Mouse (Mus musculus) neural tube, embryonic 13.5 days (tissue): Measurements from ENCODE around the gene Gramd1a. TPM values are rescaled to one million over a fixed set of nuclear protein-coding genes. Genes with fewer than 3 reads are reported as not detected.

Experiments used
- ATAC-seq: fragments of 200-750 bp; cut with Nextera tagmentation; 2 replicates; pipeline ENCODE4 v1.8.0; 2017; ENCODE audit warnings: low read depth, mild to moderate bottlenecking, moderate TSS enrichment, moderate library complexity
- H3K27ac ChIP-seq: fragments of 300-500 bp; sonication (generic); replicated peaks from 2 replicates; pipeline ENCODE4 v1.5.1; 2015; ENCODE audit warnings: moderate library complexity, mild to moderate bottlenecking, inconsistent platforms
- H3K27me3 ChIP-seq: fragments of 300-500 bp; sonication (generic); 2 replicates; pipeline ENCODE4 v1.6.1; 2015; ENCODE audit warnings: mild to moderate bottlenecking, inconsistent platforms
- H3K36me3 ChIP-seq: fragments of 300-500 bp; sonication (generic); 2 replicates; pipeline ENCODE4 v1.6.1; 2015; ENCODE audit warnings: mild to moderate bottlenecking, inconsistent platforms
- H3K4me1 ChIP-seq: fragments of 300-500 bp; sonication (generic); replicated peaks from 2 replicates; pipeline ENCODE4 v1.6.1; 2015; ENCODE audit warnings: inconsistent platforms
- H3K4me2 ChIP-seq: fragments of 300-500 bp; sonication (generic); 2 replicates; pipeline ENCODE4 v1.6.1; 2015; ENCODE audit warnings: inconsistent platforms, mild to moderate bottlenecking, moderate library complexity
- H3K4me3 ChIP-seq: fragments of 300-500 bp; sonication (generic); 2 replicates; pipeline ENCODE4 v1.5.1; 2015; ENCODE audit warnings: mild to moderate bottlenecking, inconsistent platforms
- H3K9ac ChIP-seq: fragments of 300-500 bp; sonication (generic); 2 replicates; pipeline ENCODE4 v1.6.1; 2015; ENCODE audit warnings: moderate library complexity, mild to moderate bottlenecking, inconsistent platforms
- H3K9me3 ChIP-seq: fragments of 300-500 bp; sonication (generic); 2 replicates; pipeline ENCODE4 v1.6.1; 2016; ENCODE audit warnings: inconsistent platforms
- WGBS: fragments of 180-500 bp; shearing (Covaris S2); methylation state at CpG from one replicate; pipeline ENCODE4 v1.1.7; 2015; 5-methylcytosine and 5-hydroxymethylcytosine counted together
- polyA plus RNA-seq: library from polyadenylated mRNA; unstranded; fragments of >200 nt; fragmentation: Nextera tagmentation; extraction: Ambion mirVana; gene quantifications from 2 replicates; pipeline ENCODE4 v1.2.1, GENCODE M21; 2015

Gene Gramd1a
- polyA plus RNA-seq, 1 experiment from 2014 or later = 212 TPM

GRCm38 (mm10) chr7:31149271-31149670, 6.4 kb downstream of the Gramd1a start:
- peaks cover 15% of the 10 kb centered on the region for H3K36me3 ChIP-seq
- WGBS = 37% methylated on average over 9 of the region's 9 CpGs
- peak overlapping the region; percentile 94 for H3K4me3 ChIP-seq
- peaks cover 42% of the 10 kb centered on the region for H3K4me1 ChIP-seq
- H3K27me3 ChIP-seq = no peaks in the 10 kb centered on the region
- H3K27ac ChIP-seq = peak overlapping the region; percentile 99
- H3K9me3 ChIP-seq = no peaks in the 10 kb centered on the region
- H3K9ac ChIP-seq = peak overlapping the region; percentile 100
- peak; percentile 4; the same call in 1 of the 2 replicates for ATAC-seq
- peak overlapping the region; percentile 75 for H3K4me2 ChIP-seq

- ATAC-seq = peak; percentile 30
- peaks cover 42% of the 10 kb centered on the region for H3K4me1 ChIP-seq
- peak overlapping the region; percentile 94 for H3K4me3 ChIP-seq
- H3K4me2 ChIP-seq = peak overlapping the region; percentile 75
- peak overlapping the region; percentile 99 for H3K27ac ChIP-seq
- no peaks in the 10 kb centered on the region for H3K9me3 ChIP-seq
- WGBS = 3% methylated on average over 9 of the region's 9 CpGs
- H3K36me3 ChIP-seq = peaks cover 15% of the 10 kb centered on the region
- H3K27me3 ChIP-seq = no peaks in the 10 kb centered on the region
- peak overlapping the region; percentile 100 for H3K9ac ChIP-seq
Observed at GRCm38 (mm10) chr7:31148756-31149155, 6.9 kb downstream of the Gramd1a start.

GRCm38 (mm10) chr7:31148086-31148485, 7.6 kb downstream of the Gramd1a start:
- 65% methylated on average over 3 of the region's 3 CpGs for WGBS
- H3K9ac ChIP-seq = peak overlapping the region; percentile 100
- ATAC-seq = no peak
- peak overlapping the region; percentile 99 for H3K27ac ChIP-seq
- peaks cover 42% of the 10 kb centered on the region for H3K4me1 ChIP-seq
- no peaks in the 10 kb centered on the region for H3K9me3 ChIP-seq
- H3K4me2 ChIP-seq = peak overlapping the region; percentile 75
- H3K4me3 ChIP-seq = peak overlapping the region; percentile 94
- H3K36me3 ChIP-seq = peaks cover 21% of the 10 kb centered on the region
- no peaks in the 10 kb centered on the region for H3K27me3 ChIP-seq

- H3K36me3 ChIP-seq = peaks cover 45% of the 10 kb centered on the region
- H3K9me3 ChIP-seq = no peaks in the 10 kb centered on the region
- H3K27me3 ChIP-seq = no peaks in the 10 kb centered on the region
- no peak overlapping the region for H3K4me2 ChIP-seq
- no peak overlapping the region for H3K4me3 ChIP-seq
- WGBS = 49% methylated on average over 12 of the region's 12 CpGs
- H3K9ac ChIP-seq = no peak overlapping the region
- H3K4me1 ChIP-seq = peaks cover 32% of the 10 kb centered on the region
- no peak overlapping the region for H3K27ac ChIP-seq
- ATAC-seq = no peak
Observed at GRCm38 (mm10) chr7:31145596-31146160, 10.0 kb downstream of the Gramd1a start.

- H3K4me1 ChIP-seq = peaks cover 32% of the 10 kb centered on the region
- no peak overlapping the region for H3K4me2 ChIP-seq
- no peaks in the 10 kb centered on the region for H3K27me3 ChIP-seq
- no peak overlapping the region for H3K27ac ChIP-seq
- no peak overlapping the region for H3K9ac ChIP-seq
- ATAC-seq = no peak
- no peaks in the 10 kb centered on the region for H3K9me3 ChIP-seq
- WGBS = 95% methylated on average over 16 of the region's 16 CpGs
- no peak overlapping the region for H3K4me3 ChIP-seq
- H3K36me3 ChIP-seq = peaks cover 53% of the 10 kb centered on the region
Observed at GRCm38 (mm10) chr7:31144886-31145285, 10.8 kb downstream of the Gramd1a start.

- Histone ChIP-seq H3K4me2 (no peak overlapping the region), H3K27me3 (no peaks in the 10 kb centered on the region), H3K27ac (no peak overlapping the region), H3K36me3 (peaks cover 78% of the 10 kb centered on the region), H3K9ac (no peak overlapping the region), H3K4me1 (no peaks in the 10 kb centered on the region; the same call in 1 of the 2 replicates), H3K9me3 (no peaks in the 10 kb centered on the region), H3K4me3 (no peak overlapping the region)
- ATAC-seq = no peak
- WGBS = 95% methylated on average over 10 of the region's 10 CpGs
Observed at GRCm38 (mm10) chr7:31140941-31141340, 14.8 kb downstream of the Gramd1a start.

- WGBS = 93% methylated on average over 4 of the region's 4 CpGs
- no peaks in the 10 kb centered on the region for H3K9me3 ChIP-seq
- no peak overlapping the region for H3K4me2 ChIP-seq
- H3K27me3 ChIP-seq = no peaks in the 10 kb centered on the region
- ATAC-seq = no peak
- H3K4me1 ChIP-seq = no peaks in the 10 kb centered on the region
- H3K9ac ChIP-seq = no peak overlapping the region
- no peak overlapping the region for H3K4me3 ChIP-seq
- peaks cover 84% of the 10 kb centered on the region for H3K36me3 ChIP-seq
- no peak overlapping the region for H3K27ac ChIP-seq
Observed at GRCm38 (mm10) chr7:31140302-31140701, 15.4 kb downstream of the Gramd1a start.

GRCm38 (mm10) chr7:31139765-31140164, 15.9 kb downstream of the Gramd1a start:
- Histone ChIP-seq H3K4me3 (no peak overlapping the region), H3K36me3 (peaks cover 89% of the 10 kb centered on the region), H3K27ac (no peak overlapping the region), H3K9me3 (no peaks in the 10 kb centered on the region), H3K9ac (no peak overlapping the region), H3K4me1 (no peaks in the 10 kb centered on the region), H3K4me2 (no peak overlapping the region), H3K27me3 (no peaks in the 10 kb centered on the region)
- ATAC-seq = peak; percentile 49
- 70% methylated on average over 5 of the region's 5 CpGs for WGBS

- Histone ChIP-seq H3K9ac (no peak overlapping the region), H3K27ac (no peak overlapping the region), H3K27me3 (no peaks in the 10 kb centered on the region), H3K4me1 (no peaks in the 10 kb centered on the region), H3K4me2 (no peak overlapping the region), H3K9me3 (no peaks in the 10 kb centered on the region), H3K4me3 (no peak overlapping the region), H3K36me3 (peaks cover 100% of the 10 kb centered on the region)
- 96% methylated on average over 10 of the region's 10 CpGs for WGBS
- no peak for ATAC-seq
Observed at GRCm38 (mm10) chr7:31135717-31136116, 20.0 kb downstream of the Gramd1a start.

- Histone ChIP-seq H3K36me3 (peaks cover 88% of the 10 kb centered on the region), H3K4me1 (peaks cover 8% of the 10 kb centered on the region), H3K9ac (no peak overlapping the region), H3K27ac (no peak overlapping the region), H3K27me3 (peaks cover 9% of the 10 kb centered on the region), H3K4me2 (no peak overlapping the region), H3K9me3 (no peaks in the 10 kb centered on the region), H3K4me3 (no peak overlapping the region)
- ATAC-seq = no peak
- WGBS = 89% methylated on average over 4 of the region's 4 CpGs
Observed at GRCm38 (mm10) chr7:31131866-31132265, 23.8 kb downstream of the Gramd1a start.

GRCm38 (mm10) chr7:31130841-31131240, 24.9 kb downstream of the Gramd1a start:
- no peak for ATAC-seq
- H3K36me3 ChIP-seq = peaks cover 78% of the 10 kb centered on the region
- H3K27me3 ChIP-seq = peaks cover 19% of the 10 kb centered on the region
- WGBS = 41% methylated on average over 4 of the region's 4 CpGs
- no peak overlapping the region for H3K9ac ChIP-seq
- no peak overlapping the region for H3K4me3 ChIP-seq
- no peak overlapping the region for H3K27ac ChIP-seq
- H3K9me3 ChIP-seq = no peaks in the 10 kb centered on the region
- H3K4me2 ChIP-seq = no peak overlapping the region
- peaks cover 18% of the 10 kb centered on the region for H3K4me1 ChIP-seq

- Histone ChIP-seq H3K4me3 (no peak overlapping the region), H3K27ac (no peak overlapping the region), H3K9ac (no peak overlapping the region), H3K36me3 (peaks cover 72% of the 10 kb centered on the region), H3K27me3 (peaks cover 25% of the 10 kb centered on the region), H3K9me3 (no peaks in the 10 kb centered on the region), H3K4me2 (no peak overlapping the region), H3K4me1 (peaks cover 21% of the 10 kb centered on the region)
- no peak for ATAC-seq
- 91% methylated on average over 7 of the region's 7 CpGs for WGBS
Observed at GRCm38 (mm10) chr7:31130197-31130596, 25.5 kb downstream of the Gramd1a start.

GRCm38 (mm10) chr7:31128157-31128705, 27.5 kb downstream of the Gramd1a start:
- H3K27ac ChIP-seq = no peak overlapping the region
- 72% methylated on average over 9 of the region's 9 CpGs for WGBS
- H3K4me2 ChIP-seq = no peak overlapping the region
- no peak overlapping the region for H3K9ac ChIP-seq
- H3K4me3 ChIP-seq = no peak overlapping the region
- no peaks in the 10 kb centered on the region for H3K9me3 ChIP-seq
- peaks cover 21% of the 10 kb centered on the region for H3K4me1 ChIP-seq
- H3K36me3 ChIP-seq = peaks cover 52% of the 10 kb centered on the region
- peaks cover 35% of the 10 kb centered on the region for H3K27me3 ChIP-seq
- peak; percentile 8; the same call in 1 of the 2 replicates for ATAC-seq
